Mouse (Mus musculus) embryonic fibroblast, embryonic 13.5 days (primary cell): ENCODE measurements around the gene Zfp553.

Experiments
- CTCF ChIP-seq: IDR thresholded peaks from 2 replicates; pipeline ENCODE4 v1.5.1; 2011; ENCODE audit warnings: mild to moderate bottlenecking, control low read depth, low read length, moderate library complexity, borderline replicate concordance; ENCODE audit not compliant: insufficient read depth
- POLR2A ChIP-seq: IDR thresholded peaks from 2 replicates; pipeline ENCODE4 v1.6.1; 2011; ENCODE audit warnings: low read depth, mild to moderate bottlenecking, control low read depth, low read length, moderate library complexity

- TF ChIP-seq POLR2A (no peak), CTCF (no peak)
These were observed 38.7 kb upstream of the Zfp553 start for GRCm38 (mm10) chr7:127194011-127194632.
